Mouse (Mus musculus): ENCODE measurements at regions not wholly inside any gene's neighbourhood (a gene's known extent, or its start where the extent isn't known, plus 50 kb on each side); places are given as distances from the start of the nearest gene placed in this dataset.

DNA sequence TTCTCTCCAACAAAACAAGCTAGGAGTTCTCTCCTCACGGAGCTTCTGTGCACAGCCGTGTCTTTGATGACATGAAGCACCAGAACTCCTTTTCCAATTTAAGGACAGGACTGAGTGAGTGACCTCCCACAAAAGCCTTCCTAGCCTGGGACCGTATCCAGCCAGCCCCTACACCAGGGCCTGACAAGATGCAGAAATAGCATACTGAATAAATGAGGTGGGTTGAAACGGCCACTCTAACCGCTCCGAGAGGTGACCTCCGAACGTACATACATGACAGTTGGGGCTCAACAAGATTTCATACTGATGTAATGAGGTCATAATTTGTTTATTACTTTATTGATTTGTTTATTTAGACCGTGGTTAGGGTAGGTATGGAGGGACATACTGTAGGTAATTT, 101.9 kb upstream of the Mrps22 start:
- TF ChIP-seq CTCF (IDR thresholded peaks at IDR 0.05; ENCODE audit: insufficient read depth, low read depth, low read length): no peak
- TF ChIP-seq POLR2A (IDR thresholded peaks at IDR 0.05; ENCODE audit: insufficient read depth, low read depth, low read length): no peak

Measured in olfactory bulb, adult 2 months (tissue).